Mouse (Mus musculus) E14TG2a.4 (cell line): ENCODE measurements around the gene Anln.
A peak's percentile ranks its signal among the peaks of the same experiment; 100 is the strongest.

ENCODE experiments used
- H3K27me3 ChIP-seq: 2 replicates; pipeline ENCODE4 v1.6.1; 2014; ENCODE audit warnings: low read length, control low read depth; ENCODE audit not compliant: insufficient read depth
- H3K36me3 ChIP-seq: 2 replicates; pipeline ENCODE4 v1.6.1; 2014; ENCODE audit warnings: low read length, control low read depth; ENCODE audit not compliant: insufficient read depth
- H3K4me1 ChIP-seq: replicated peaks from 2 replicates; pipeline ENCODE4 v1.6.1; 2014; ENCODE audit warnings: low read depth, low read length, control low read depth
- H3K4me3 ChIP-seq: replicated peaks from 2 replicates; pipeline ENCODE4 v1.5.1; 2014; ENCODE audit warnings: mild to moderate bottlenecking, low read length
- H3K9me3 ChIP-seq: 2 replicates; pipeline ENCODE4 v1.6.1; 2014; ENCODE audit warnings: low read length, control low read depth
- CTCF ChIP-seq: conservative IDR thresholded peaks from 2 replicates; pipeline ENCODE4 v1.5.1; 2014; ENCODE audit warnings: low read length
- NANOG ChIP-seq: IDR thresholded peaks from 2 replicates; pipeline ENCODE4 v1.6.1; 2014; ENCODE audit warnings: borderline replicate concordance, low read length, mixed read lengths
- POU5F1 ChIP-seq: IDR thresholded peaks from 2 replicates; pipeline ENCODE4 v1.6.1; 2014; ENCODE audit warnings: low read length, borderline replicate concordance

Anln gene

GRCm38 (mm10) chr9:22389736-22390245 lies 803 bp upstream of the Anln start:
- peaks cover 20% of the 10 kb centered on the region for H3K36me3 ChIP-seq
- peak overlapping the region; percentile 98 for H3K4me3 ChIP-seq
- H3K9me3 ChIP-seq, result no peaks in the 10 kb centered on the region
- no peaks in the 10 kb centered on the region for H3K27me3 ChIP-seq
- TF ChIP-seq CTCF (no peak), POU5F1 (no peak), NANOG (no peak)
- peaks cover 66% of the 10 kb centered on the region for H3K4me1 ChIP-seq

GRCm38 (mm10) chr9:22388401-22388980 lies 497 bp downstream of the Anln start:
- peaks cover 69% of the 10 kb centered on the region for H3K4me1 ChIP-seq
- H3K27me3 ChIP-seq, result no peaks in the 10 kb centered on the region
- peaks cover 25% of the 10 kb centered on the region for H3K36me3 ChIP-seq
- no peaks in the 10 kb centered on the region for H3K9me3 ChIP-seq
- TF ChIP-seq NANOG, result no peak
- TF ChIP-seq POU5F1, result no peak
- no peak for TF ChIP-seq CTCF
- H3K4me3 ChIP-seq, result peak overlapping the region; percentile 98

GRCm38 (mm10) chr9:22387901-22388300 lies 1.1 kb downstream of the Anln start:
- Histone ChIP-seq H3K9me3 (no peaks in the 10 kb centered on the region), H3K4me1 (peaks cover 72% of the 10 kb centered on the region), H3K36me3 (peaks cover 31% of the 10 kb centered on the region), H3K4me3 (peak overlapping the region; percentile 98), H3K27me3 (no peaks in the 10 kb centered on the region)
- no peak for TF ChIP-seq CTCF
- TF ChIP-seq POU5F1, result no peak
- TF ChIP-seq NANOG, result no peak

- Histone ChIP-seq H3K36me3 (peaks cover 51% of the 10 kb centered on the region), H3K4me1 (peaks cover 73% of the 10 kb centered on the region), H3K4me3 (peak overlapping the region; percentile 98; the same call in 1 of the 2 replicates), H3K9me3 (no peaks in the 10 kb centered on the region), H3K27me3 (no peaks in the 10 kb centered on the region)
- TF ChIP-seq CTCF, result no peak
- TF ChIP-seq POU5F1, result no peak
- TF ChIP-seq NANOG, result no peak
These were observed 3.1 kb downstream of the Anln start for GRCm38 (mm10) chr9:22385890-22386289.

GRCm38 (mm10) chr9:22376086-22376485 lies 12.9 kb downstream of the Anln start:
- peaks cover 93% of the 10 kb centered on the region for H3K36me3 ChIP-seq
- H3K4me3 ChIP-seq, result no peak overlapping the region
- H3K4me1 ChIP-seq, result peaks cover 32% of the 10 kb centered on the region
- H3K27me3 ChIP-seq, result no peaks in the 10 kb centered on the region
- no peaks in the 10 kb centered on the region for H3K9me3 ChIP-seq
- TF ChIP-seq CTCF (no peak), POU5F1 (no peak), NANOG (no peak)

GRCm38 (mm10) chr9:22372760-22373159 lies 16.2 kb downstream of the Anln start:
- no peak overlapping the region for H3K4me3 ChIP-seq
- TF ChIP-seq CTCF (peak; percentile 44), NANOG (no peak)
- no peaks in the 10 kb centered on the region for H3K9me3 ChIP-seq
- peaks cover 92% of the 10 kb centered on the region for H3K36me3 ChIP-seq
- H3K27me3 ChIP-seq, result no peaks in the 10 kb centered on the region
- H3K4me1 ChIP-seq, result peaks cover 23% of the 10 kb centered on the region

- peaks cover 96% of the 10 kb centered on the region for H3K36me3 ChIP-seq
- peaks cover 41% of the 10 kb centered on the region for H3K4me1 ChIP-seq
- H3K4me3 ChIP-seq, result no peak overlapping the region
- no peaks in the 10 kb centered on the region for H3K27me3 ChIP-seq
- TF ChIP-seq POU5F1, result no peak
- TF ChIP-seq CTCF, result no peak
- TF ChIP-seq NANOG, result no peak
- no peaks in the 10 kb centered on the region for H3K9me3 ChIP-seq
These were observed 21.0 kb downstream of the Anln start for GRCm38 (mm10) chr9:22368030-22368429.

GRCm38 (mm10) chr9:22366621-22367020 lies 22.4 kb downstream of the Anln start:
- peaks cover 41% of the 10 kb centered on the region for H3K4me1 ChIP-seq
- H3K27me3 ChIP-seq, result no peaks in the 10 kb centered on the region
- H3K36me3 ChIP-seq, result peaks cover 96% of the 10 kb centered on the region
- no peak overlapping the region for H3K4me3 ChIP-seq
- no peaks in the 10 kb centered on the region for H3K9me3 ChIP-seq
- TF ChIP-seq POU5F1, result no peak
- no peak for TF ChIP-seq NANOG

GRCm38 (mm10) chr9:22366221-22366620 lies 22.8 kb downstream of the Anln start:
- peaks cover 96% of the 10 kb centered on the region for H3K36me3 ChIP-seq
- TF ChIP-seq NANOG (no peak), POU5F1 (no peak), CTCF (no peak)
- H3K9me3 ChIP-seq, result no peaks in the 10 kb centered on the region
- H3K4me1 ChIP-seq, result peaks cover 39% of the 10 kb centered on the region
- H3K27me3 ChIP-seq, result no peaks in the 10 kb centered on the region
- no peak overlapping the region for H3K4me3 ChIP-seq
